Mouse (Mus musculus): ENCODE data around the gene Gpi1. TPM values are rescaled to one million over a fixed set of nuclear protein-coding genes. Genes with fewer than 3 reads are reported as not detected.
A peak's percentile ranks its signal among the peaks of the same experiment; 100 is the strongest.

Gpi1 gene
- polyA plus RNA-seq, 1 experiment from 2014 or later = 277 TPM

DNA sequence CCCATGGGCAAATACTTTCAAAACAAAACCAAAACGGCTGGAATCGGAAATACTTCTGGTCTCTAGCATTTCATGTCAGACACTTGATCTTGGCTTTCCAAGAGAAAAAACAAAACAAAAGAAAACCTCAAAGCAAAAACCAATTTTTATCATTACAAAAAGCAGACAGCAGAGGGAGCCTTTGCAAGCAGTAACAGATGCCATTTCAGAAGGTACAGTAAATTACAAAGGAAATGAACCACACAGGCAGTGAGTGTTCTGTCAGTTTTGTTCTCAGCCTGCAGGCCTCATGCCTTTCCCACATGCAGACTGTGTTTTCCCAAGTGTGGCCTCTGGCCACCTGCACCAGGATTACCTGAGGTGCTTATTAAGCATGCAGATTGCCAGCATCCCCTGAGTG, 21.9 kb upstream of the Gpi1 start:
- H3K36me3 ChIP-seq = peaks cover 48% of the 10 kb centered on the region

DNA sequence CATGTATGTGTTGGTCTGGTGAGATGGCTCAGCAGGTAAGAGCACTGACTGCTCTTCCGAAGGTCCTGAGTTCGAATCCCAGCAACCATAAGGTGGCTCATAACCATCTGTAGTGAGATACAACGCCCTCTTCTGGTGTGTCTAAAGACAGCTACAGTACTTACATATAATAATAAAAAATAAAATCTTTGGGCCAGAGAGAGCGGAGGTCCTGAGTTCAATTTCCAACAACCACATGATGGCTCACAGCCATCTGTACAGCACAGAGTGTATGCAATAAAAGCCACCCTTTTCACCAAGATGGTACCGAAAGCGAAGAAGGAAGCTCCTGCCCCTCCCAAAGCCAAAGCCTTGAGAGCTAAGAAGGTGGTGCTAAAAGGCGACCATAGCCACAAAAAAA, 20.6 kb upstream of the Gpi1 start, which contains the start of gene Gm6096:
TSS of gene Gm6096 (plus strand) at position 301 of the 400 bp plus-strand sequence.
- Histone ChIP-seq H3K27me3 (no peaks in the 10 kb centered on the region), H3K4me1 (no peaks in the 10 kb centered on the region), H3K4me2 (replicated peaks) (no peak within 1 kb of the TSS), H3K9ac (no peak within 1 kb of the TSS), H3K36me3 (peaks cover 47% of the 10 kb centered on the region), H3K9me3 (replicated peaks) (no peaks in the 10 kb centered on the region), H3K4me3 (replicated peaks) (no peak within 1 kb of the TSS), H3K27ac (replicated peaks) (no peak within 1 kb of the TSS)
- no peak for ATAC-seq (ENCODE audit: insufficient number of reproducible peaks, low FRiP score, low TSS enrichment, low read depth)
- WGBS = 92% methylated on average over 7 of the region's 7 CpGs

More for the DNA sequence above, 21.9 kb upstream of the Gpi1 start:
- Histone ChIP-seq H3K9me3 (replicated peaks) (no peaks in the 10 kb centered on the region), H3K27ac (replicated peaks) (no peak overlapping the region), H3K4me2 (replicated peaks) (no peak overlapping the region), H3K9ac (no peak overlapping the region), H3K4me1 (no peaks in the 10 kb centered on the region), H3K27me3 (no peaks in the 10 kb centered on the region), H3K4me3 (replicated peaks) (no peak overlapping the region)
- no peak for ATAC-seq (ENCODE audit: insufficient number of reproducible peaks, low FRiP score, low TSS enrichment, low read depth)
- WGBS = 16% methylated on average over 2 of the region's 2 CpGs

DNA sequence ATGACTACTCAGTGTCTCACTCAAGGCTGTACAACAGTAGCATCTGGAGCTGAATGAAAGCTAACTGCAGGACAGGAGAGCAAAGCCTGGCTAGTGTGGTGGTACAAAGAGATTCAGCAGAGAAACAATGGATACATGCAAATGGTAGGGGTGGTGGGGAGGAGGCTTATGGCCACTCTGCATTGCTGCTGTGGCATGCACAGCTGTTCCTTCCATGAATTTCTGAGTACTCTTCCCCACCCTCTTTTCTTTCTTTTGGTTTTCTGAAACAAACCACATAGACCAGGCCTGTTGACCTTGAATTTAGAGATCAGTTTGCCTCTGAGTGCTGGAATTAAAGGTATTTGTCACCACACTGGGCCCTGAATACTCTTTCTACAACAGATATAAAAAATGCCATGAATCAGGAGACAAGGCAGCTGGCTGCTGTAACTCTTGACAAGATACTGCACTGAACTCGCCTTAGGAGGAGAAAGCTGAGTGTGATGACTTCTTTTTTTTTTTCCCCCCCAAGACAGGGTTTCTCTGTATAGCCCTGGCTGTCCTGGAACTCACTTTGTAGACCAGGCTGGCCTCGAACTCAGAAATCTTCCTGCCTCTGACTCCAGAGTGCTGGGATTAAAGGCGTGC, 16.8 kb upstream of the Gpi1 start:
- Histone ChIP-seq H3K9me3 (replicated peaks) (no peaks in the 10 kb centered on the region), H3K36me3 (peaks cover 57% of the 10 kb centered on the region), H3K4me1 (no peaks in the 10 kb centered on the region), H3K4me2 (replicated peaks) (no peak overlapping the region), H3K27me3 (no peaks in the 10 kb centered on the region), H3K9ac (no peak overlapping the region), H3K4me3 (replicated peaks) (no peak overlapping the region), H3K27ac (replicated peaks) (no peak overlapping the region)
- 80% methylated on average over 3 of the region's 3 CpGs for WGBS
- ATAC-seq (ENCODE audit: insufficient number of reproducible peaks, low FRiP score, low TSS enrichment, low read depth) = no peak

DNA sequence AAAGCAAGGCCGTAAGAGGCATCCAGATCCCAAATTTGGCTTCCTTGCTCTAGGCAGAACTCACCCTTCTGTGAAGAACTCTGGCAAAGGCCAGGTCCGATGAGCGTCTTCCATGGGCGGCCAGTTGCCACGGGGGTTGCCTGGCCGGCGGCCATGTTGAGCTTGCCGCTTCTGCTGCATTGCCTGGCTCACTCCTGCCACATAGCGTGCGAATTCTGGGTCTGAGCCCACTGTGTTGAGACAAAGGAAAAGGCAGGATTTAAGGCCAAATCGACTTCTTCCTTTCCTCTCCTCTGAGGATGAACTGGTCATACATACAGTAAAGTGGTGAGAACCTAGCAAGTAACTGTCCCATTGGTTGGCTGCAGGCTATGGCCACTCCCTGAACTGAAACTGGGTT, 12.0 kb upstream of the Gpi1 start:
- peaks cover 76% of the 10 kb centered on the region for H3K36me3 ChIP-seq
- no peak overlapping the region for H3K27ac ChIP-seq (replicated peaks)
- no peaks in the 10 kb centered on the region for H3K4me1 ChIP-seq
- H3K4me2 ChIP-seq (replicated peaks) = no peak overlapping the region
- H3K9ac ChIP-seq = no peak overlapping the region
- H3K4me3 ChIP-seq (replicated peaks) = no peak overlapping the region
- no peak for ATAC-seq (ENCODE audit: insufficient number of reproducible peaks, low FRiP score, low TSS enrichment, low read depth)
- H3K9me3 ChIP-seq (replicated peaks) = no peaks in the 10 kb centered on the region
- 94% methylated on average over 11 of the region's 11 CpGs for WGBS
- H3K27me3 ChIP-seq = no peaks in the 10 kb centered on the region

DNA sequence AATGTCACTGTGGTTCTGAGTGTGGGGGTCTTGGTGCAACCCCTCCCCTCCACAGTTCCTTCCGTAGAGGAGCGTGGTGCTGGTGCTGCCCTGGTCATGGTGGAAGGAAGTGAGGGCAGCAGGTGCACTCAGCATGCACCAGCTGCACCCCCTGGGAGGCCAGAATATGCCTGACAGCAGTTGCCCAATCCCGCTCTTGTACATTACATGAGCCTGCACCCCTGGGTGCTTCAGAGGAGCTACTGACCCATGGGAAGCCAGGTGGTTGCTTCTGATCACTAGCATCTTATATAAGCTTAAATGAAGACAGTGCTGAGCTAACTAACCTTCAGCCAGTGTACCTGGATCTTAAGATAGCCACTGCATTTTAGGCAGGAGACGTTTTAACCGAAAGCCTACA, 8.0 kb upstream of the Gpi1 start:
- peaks cover 53% of the 10 kb centered on the region for H3K36me3 ChIP-seq

DNA sequence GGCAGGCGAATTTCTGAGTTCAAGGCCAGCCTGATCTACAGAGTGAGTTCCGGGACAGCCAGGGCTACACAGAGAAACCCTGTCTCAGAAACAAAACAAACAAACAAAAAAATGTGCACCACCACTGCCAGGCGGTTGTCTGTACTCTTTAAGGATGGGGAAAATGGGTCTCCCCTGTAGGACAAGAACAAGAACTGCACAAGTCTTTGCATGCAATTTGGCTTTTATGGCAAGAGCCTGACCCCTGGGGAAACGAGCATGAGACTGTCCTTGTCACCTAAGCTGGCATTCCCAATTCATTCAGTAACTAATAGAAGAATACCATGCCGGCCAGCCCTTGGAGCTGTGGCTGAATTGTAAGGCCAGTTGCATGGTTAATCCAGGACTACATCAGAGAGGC, 5.5 kb upstream of the Gpi1 start:
- ATAC-seq (ENCODE audit: insufficient number of reproducible peaks, low FRiP score, low TSS enrichment, low read depth) = no peak
- peaks cover 35% of the 10 kb centered on the region for H3K36me3 ChIP-seq
- no peak overlapping the region for H3K27ac ChIP-seq (replicated peaks)
- WGBS = 79% methylated on average over 5 of the region's 5 CpGs
- peaks cover 5% of the 10 kb centered on the region for H3K4me1 ChIP-seq
- no peaks in the 10 kb centered on the region for H3K27me3 ChIP-seq
- no peak overlapping the region for H3K9ac ChIP-seq
- no peak overlapping the region for H3K4me2 ChIP-seq (replicated peaks)
- H3K9me3 ChIP-seq (replicated peaks) = no peaks in the 10 kb centered on the region
- H3K4me3 ChIP-seq (replicated peaks) = no peak overlapping the region

More for the DNA sequence above, 8.0 kb upstream of the Gpi1 start:
- H3K9me3 ChIP-seq (replicated peaks) = no peaks in the 10 kb centered on the region
- H3K27ac ChIP-seq (replicated peaks) = no peak overlapping the region
- no peak for ATAC-seq (ENCODE audit: insufficient number of reproducible peaks, low FRiP score, low TSS enrichment, low read depth)
- no peak overlapping the region for H3K4me2 ChIP-seq (replicated peaks)
- no peak overlapping the region for H3K4me3 ChIP-seq (replicated peaks)
- H3K9ac ChIP-seq = no peak overlapping the region
- peaks cover 3% of the 10 kb centered on the region for H3K4me1 ChIP-seq
- no peaks in the 10 kb centered on the region for H3K27me3 ChIP-seq
- 90% methylated on average over 5 of the region's 5 CpGs for WGBS

DNA sequence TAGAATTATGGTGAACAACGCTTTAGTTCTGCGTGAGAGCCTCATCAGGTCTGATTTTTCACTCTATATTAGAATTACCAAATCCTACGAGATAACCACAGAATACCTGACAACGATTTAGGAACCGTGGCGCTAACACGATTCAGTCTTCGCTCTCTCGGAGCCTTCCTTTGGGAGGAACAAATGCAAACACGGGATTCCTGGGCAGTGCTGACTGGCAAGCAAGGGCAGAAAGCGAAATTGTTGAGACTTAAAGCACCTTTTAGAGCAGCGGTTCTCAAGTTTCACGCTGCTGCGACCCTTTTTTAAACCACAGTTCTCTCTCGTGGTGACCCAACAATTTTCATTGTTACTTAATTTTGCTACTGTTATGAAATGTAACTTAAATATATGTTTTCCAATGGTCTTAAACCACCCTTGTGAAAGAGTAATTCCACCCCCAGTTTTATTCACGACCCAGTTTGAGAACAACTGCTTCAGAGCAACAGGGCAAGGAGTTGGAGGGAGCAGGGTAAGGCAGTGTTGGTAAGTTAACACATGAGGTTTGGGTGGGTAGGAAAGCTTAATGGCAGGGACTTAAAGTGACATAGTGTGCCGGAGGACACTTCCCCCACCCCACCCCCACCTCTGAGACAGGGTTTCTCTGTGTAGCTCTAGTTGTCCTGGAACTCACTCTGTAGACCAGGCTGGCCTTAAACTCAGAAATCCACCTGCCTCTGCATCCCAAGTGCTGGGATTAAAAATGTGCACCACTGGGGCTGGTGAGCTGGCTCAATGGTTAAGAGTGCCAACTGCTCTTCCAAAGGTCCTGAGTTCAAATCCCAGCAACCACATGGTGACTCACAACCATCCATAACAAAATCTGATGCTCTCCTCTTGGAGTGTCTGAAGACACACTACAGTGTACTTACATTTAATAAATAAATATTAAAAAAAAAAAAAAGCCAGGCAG, 4.8 kb upstream of the Gpi1 start:
- Histone ChIP-seq H3K4me3 (replicated peaks) (peak overlapping the region; percentile 59), H3K36me3 (peaks cover 30% of the 10 kb centered on the region), H3K9ac (peak overlapping the region; percentile 28), H3K4me2 (replicated peaks) (peak overlapping the region; percentile 66), H3K27ac (replicated peaks) (peak overlapping the region; percentile 95), H3K27me3 (no peaks in the 10 kb centered on the region), H3K4me1 (peaks cover 7% of the 10 kb centered on the region), H3K9me3 (replicated peaks) (no peaks in the 10 kb centered on the region)
- WGBS = 2% methylated on average over 17 of the region's 17 CpGs
- no peak for ATAC-seq (ENCODE audit: insufficient number of reproducible peaks, low FRiP score, low TSS enrichment, low read depth)

DNA sequence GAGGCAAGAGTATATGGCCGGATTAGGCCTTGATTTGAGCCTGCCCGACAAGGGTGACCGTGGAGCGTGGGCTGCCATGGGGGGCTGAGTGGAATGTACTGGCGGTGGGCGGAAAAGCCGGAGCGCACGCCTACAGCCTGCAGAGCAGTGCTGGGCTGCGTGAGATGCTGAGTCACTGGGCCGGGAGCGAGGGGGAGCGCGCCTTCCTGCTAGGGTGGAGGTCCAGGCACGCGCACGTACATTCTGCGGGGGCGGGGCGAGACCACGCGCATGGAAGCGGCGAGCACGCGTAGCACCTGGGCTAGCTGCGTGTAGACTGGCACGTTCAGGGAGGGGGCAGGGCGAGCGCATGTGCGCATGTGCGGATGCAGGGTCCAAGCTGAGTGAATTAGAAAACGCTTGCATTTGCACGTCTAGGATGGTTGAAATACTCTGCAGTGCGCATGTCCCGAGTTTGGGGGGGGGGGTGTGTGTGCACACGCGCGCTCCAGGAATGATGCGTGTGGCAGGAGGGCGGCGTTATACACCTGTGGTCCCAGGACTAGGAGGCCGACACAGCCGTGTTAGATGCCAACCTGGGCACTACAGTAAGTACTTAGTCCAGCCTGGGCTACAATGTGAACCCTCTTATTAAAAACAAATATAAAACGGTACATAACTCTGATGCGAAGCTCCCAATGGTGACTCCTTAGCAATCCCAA, 3.9 kb upstream of the Gpi1 start:
- Histone ChIP-seq H3K9me3 (replicated peaks) (no peaks in the 10 kb centered on the region), H3K27me3 (no peaks in the 10 kb centered on the region), H3K36me3 (peaks cover 22% of the 10 kb centered on the region), H3K4me3 (replicated peaks) (peak overlapping the region; percentile 59), H3K9ac (peak overlapping the region; percentile 44), H3K27ac (replicated peaks) (peak overlapping the region; percentile 95), H3K4me1 (peaks cover 12% of the 10 kb centered on the region), H3K4me2 (replicated peaks) (peak overlapping the region; percentile 66)
- ATAC-seq (ENCODE audit: insufficient number of reproducible peaks, low FRiP score, low TSS enrichment, low read depth) = peak; percentile 94
- under 1% methylated on average over 46 of the region's 46 CpGs for whole genome bisulfite sequencing

DNA sequence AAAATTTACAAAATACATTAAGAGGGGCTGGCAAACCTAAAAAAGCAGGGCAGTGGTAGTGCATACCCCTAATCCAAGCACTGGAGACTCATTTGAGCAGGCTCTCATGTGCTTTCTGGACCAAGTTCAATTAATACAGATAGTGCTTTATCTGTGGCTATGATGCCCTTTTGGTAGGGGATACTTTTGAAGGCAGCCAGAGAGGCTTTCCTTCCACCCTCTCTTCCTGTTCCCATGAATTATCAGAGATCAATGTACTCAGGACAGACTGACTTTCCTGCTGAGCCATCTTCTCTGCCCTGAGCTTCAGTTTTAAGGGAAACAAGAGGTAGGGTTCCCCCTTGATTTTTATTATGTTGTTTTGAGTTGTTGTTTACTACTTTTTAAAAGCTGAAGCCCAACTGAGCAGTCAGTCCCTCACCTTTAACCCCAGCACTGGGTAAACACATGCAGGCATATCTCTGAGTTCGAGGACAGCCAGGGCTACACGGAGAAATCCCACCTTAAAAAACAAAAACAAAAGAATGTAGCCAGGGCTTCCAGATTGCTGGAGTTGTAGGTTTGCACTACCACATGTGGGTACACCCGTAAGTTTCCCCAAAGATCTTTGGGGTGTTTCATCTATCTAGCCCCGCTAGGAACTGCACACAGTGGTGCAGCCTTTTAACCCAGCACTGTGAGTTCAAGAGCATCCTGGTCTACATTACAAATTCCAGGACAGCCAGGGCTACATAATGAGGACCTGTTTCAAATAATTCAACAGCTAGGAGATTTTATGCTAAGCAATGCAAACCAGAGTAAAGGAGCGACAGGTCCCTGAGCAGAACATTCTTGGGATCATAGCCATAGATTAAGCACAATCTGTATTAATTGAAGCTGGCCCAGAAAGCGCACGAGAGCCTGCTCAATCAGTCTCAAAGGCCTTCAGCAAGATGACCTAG, 2.9 kb upstream of the Gpi1 start:
- Histone ChIP-seq H3K9ac (peak overlapping the region; percentile 44; the same call in 1 of the 2 replicates), H3K9me3 (replicated peaks) (no peaks in the 10 kb centered on the region), H3K27ac (replicated peaks) (peak overlapping the region; percentile 95), H3K27me3 (no peaks in the 10 kb centered on the region), H3K4me3 (replicated peaks) (peak overlapping the region; percentile 59), H3K4me2 (replicated peaks) (peak overlapping the region; percentile 66), H3K4me1 (peaks cover 22% of the 10 kb centered on the region), H3K36me3 (peaks cover 14% of the 10 kb centered on the region; the same call in 1 of the 2 replicates)
- ATAC-seq (ENCODE audit: insufficient number of reproducible peaks, low FRiP score, low TSS enrichment, low read depth) = no peak
- 32% methylated on average over 7 of the region's 7 CpGs for WGBS

DNA sequence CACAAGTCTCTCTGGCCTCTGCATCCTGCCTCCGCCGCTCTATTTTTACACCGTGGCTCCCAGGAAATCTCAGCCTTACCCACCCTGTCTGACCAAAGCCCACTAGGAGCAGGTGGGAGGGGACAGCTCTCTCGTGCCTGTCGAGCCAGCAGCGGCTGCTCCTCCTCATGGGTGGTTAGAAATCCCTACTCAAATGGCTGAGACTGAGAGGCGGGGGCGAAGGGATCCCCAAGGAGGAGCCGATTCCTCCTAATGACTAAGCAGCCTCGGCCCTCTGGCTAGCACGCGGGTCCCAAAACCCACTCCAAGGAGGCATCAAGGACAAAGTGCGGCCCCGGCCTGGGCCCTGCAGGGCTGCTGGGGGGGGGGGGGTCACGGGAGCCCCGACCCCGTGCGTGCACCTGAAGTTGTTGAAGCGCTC, 435 bp downstream of the Gpi1 start:
- peak overlapping the region; percentile 77 for H3K4me3 ChIP-seq (replicated peaks)
- under 1% methylated on average over 19 of the region's 19 CpGs for WGBS
- peak; percentile 9; the same call in 1 of the 2 replicates for ATAC-seq (ENCODE audit: insufficient number of reproducible peaks, low FRiP score, low TSS enrichment, low read depth)
- peaks cover 38% of the 10 kb centered on the region for H3K4me1 ChIP-seq
- peak overlapping the region; percentile 80 for H3K4me2 ChIP-seq (replicated peaks)
- H3K27me3 ChIP-seq = no peaks in the 10 kb centered on the region
- H3K9me3 ChIP-seq (replicated peaks) = no peaks in the 10 kb centered on the region
- peaks cover 35% of the 10 kb centered on the region for H3K36me3 ChIP-seq
- H3K27ac ChIP-seq (replicated peaks) = peak overlapping the region; percentile 90
- H3K9ac ChIP-seq = peak overlapping the region; percentile 71

All from embryonic facial prominence, embryonic 15.5 days (tissue).